Mouse (Mus musculus): ENCODE measurements at regions not wholly inside any gene's neighbourhood (a gene's known extent, or its start where the extent isn't known, plus 50 kb on each side); places are given as distances from the start of the nearest gene placed in this dataset.
A peak's percentile ranks its signal among the peaks of the same experiment; 100 is the strongest.

DNA sequence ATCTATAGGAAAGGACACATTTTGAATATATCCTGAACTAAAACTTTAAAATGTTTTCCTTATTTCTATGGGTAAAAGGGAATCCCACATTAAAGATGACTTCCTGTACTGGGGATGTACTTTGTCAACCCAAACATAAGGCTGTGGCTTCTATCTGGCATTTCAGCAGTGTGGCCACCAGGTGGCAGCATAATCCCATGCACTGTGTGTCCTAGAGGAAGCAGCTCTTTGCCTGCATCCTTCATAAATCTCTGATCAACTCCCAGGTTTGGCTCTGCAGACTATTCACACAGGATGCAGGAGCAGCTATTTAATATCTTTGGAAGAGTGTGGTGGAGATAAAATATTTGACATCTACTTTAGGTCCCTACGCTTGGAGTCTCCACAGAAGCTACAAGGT, 59.1 kb downstream of the Bmp15 start:
- DNase-seq (ENCODE audit: low read depth, low spot score), result peak; percentile 36

DNA sequence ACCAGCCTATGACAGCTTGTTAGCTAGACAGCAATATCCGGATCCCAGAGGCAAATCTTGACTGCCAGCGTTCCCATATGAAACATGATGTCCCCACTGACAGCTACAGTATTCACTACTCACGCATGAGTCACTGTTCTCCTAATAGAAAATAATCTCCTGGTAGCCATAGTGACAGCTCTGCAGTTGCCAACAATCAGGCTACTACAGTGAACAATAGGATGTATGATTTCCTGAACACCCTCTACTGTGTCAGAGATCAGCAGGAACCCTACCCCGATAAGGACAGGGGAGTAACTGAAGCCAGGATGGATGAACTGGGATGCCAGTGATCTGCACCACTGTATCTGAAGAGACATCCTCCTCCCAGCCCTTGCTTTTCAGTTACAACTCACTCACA, 62.0 kb downstream of the Bmp15 start:
- DNase-seq (ENCODE audit: low read depth, low spot score), result no peak

- peak; percentile 11 for DNase-seq (ENCODE audit: low read depth, low spot score)
Observed at GRCm38 (mm10) chrX:6254058-6254457, 66.5 kb downstream of the Bmp15 start.

DNA sequence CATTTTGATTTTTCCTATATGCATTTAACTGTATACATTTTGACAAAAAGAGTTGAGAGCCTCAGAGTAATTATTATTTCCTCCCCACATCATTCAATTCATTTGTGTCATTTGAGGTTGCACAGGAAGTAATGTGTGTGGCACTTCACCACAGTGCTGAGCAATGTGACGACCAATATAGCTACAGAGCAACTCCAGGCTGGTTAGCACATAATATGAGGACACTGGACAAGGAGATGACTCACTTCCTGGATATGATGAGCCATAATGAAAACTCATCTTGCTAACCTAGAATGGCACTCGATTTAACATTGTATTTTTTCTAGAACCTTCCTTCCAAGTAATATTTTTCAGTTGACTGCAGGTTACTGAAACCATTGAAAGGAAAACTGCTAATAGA, 67.6 kb downstream of the Bmp15 start:
- no peak for DNase-seq (ENCODE audit: low read depth, low spot score)
